Mouse (Mus musculus) layer of hippocampus, adult 9-10 months (tissue): Measurements from ENCODE around the gene Vwa7.
"Not testable (repeated sequence)": the region's sequence is repeated elsewhere in the genome, so short reads cannot be mapped to it uniquely, and the experiment has no call there.

Experiments used
- DNase-seq: peaks from one replicate; pipeline ENCODE4 v3.0.0; 2022; ENCODE audit warnings: low spot score

The Vwa7 gene

GRCm38 (mm10) chr17:35021842-35022477 lies 5.6 kb downstream of the Vwa7 start:
- DNase-seq, result no peak

DNA sequence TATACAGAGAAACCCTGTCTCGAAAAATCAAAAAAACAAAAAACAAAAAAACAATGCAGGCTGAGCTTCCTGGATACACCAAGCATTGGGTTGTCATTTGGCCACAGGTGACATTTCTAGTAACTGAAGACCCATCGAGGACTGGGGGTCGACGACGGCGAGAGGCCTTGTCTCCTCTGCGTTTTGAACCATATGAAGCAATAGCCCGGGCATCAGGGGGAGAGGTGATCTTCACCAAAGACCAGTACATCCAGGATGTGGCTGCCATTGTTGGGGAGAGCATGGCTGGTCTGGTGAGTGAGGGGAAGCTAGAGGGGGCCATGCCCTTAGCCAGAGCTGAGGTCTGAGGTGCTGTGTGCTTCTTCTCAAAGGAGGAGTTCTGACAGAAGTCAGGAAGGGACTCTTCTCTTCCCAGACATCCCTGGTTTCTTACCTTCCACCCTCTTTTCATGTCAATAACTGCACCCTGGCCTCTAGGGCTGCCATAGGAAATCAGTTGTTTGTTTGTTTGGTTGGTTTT lies 6.2 kb downstream of the Vwa7 start:
- no peak for DNase-seq

DNA sequence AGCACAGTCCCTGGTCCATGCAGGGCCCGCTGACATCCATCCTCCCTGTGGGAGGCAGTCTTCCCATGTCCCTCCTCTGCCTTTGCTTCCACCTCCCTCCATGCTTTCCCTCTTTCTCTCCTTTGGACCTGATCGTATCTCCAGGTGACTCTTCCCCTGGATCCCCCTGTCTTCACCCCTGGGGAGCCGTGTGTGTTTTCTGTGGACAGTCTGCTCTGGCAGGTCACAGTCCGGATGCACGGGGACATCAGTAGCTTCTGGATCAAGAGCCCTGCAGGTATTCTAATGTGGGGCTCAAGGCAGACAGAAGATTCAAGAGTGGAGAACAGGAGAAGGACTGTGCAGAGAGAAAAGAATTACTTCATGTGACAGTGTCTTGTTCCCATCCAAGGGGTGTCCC lies 6.8 kb downstream of the Vwa7 start:
- no peak for DNase-seq

DNA sequence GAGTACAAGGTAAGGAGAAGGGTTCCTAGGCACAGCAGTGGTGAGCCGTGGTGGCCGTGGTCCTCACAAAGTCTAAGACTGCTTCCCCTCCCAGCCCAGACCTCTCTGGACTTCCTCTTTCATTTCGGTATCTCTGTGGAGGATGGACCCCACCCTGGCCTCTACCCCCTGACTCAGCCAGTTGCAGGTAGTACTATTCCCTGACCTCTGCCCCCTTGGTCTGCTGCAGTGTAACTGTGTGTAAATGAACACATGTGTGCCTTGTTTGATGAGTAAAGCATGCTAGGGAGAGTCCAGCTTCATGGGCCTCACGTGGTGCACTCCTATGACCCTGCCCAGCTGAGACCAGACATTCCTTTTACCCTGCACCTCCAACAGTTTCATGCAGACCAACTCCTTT lies 7.4 kb downstream of the Vwa7 start:
- no peak for DNase-seq

- DNase-seq, result no peak
Measured at GRCm38 (mm10) chr17:35024261-35024660, 7.9 kb downstream of the Vwa7 start.

GRCm38 (mm10) chr17:35024691-35025488 lies 8.5 kb downstream of the Vwa7 start:
- no peak for DNase-seq

DNA sequence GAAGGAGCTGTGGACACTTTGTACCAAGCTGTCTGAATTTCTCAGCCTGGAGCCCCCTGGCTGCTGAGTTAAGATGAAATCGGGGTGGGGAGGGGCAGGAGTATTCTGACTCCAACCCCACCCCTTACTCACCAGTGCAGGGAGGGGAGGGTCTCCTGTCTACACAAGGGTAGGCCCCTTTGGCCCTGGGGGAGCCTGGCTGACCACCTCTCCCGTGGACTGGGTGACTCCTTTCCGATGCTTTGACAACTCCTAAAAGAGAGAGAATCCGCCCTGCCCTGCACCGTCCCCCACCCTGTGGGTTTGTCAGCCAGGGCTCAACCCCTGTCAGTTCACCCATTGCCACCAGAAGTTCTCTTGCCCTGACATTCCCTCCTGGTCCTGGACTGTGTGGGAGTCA lies 9.8 kb downstream of the Vwa7 start:
- DNase-seq, result no peak

DNA sequence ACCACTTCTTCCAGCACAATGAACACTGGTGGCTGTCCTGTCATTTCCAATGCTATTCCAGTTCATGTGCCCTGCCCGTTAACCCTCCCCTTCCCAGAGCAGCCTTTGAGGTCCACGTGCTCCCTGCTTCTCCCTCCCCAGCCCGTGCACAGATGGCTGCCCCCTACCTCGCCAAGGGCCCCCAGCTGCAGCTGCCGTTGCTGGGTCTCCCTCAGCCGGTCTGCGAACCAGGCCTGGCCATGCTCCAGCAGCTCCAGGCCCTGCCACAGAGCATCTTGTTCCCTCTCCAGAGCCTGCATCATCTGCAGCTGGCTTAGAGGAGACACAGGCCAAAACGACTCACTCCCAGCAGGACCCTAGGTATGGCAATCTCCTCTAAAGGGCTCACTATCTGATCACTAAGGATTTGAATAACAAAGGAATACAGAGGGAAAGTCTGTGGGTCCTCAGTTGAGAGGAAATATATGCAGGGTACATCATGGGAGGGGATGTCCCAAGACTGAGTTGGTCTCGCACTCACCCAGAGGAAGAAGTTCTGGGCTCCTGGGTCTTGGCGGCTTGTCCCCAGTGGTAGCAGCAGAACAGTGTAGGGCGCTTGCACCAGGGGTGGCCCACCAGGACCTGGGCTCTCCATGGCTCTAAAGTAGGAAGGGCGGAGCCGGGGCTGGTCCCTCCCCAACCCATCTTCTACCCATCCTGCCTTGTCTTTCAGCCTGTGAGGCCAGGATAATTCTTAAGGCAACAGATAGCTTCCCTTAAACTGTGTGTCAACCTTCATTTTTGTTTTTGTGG lies 11.1 kb downstream of the Vwa7 start, which contains the start of gene Sapcd1:
Gene Sapcd1 (minus strand): TSS at position 740 of the 792 bp plus-strand sequence.
- DNase-seq, result no peak

DNA sequence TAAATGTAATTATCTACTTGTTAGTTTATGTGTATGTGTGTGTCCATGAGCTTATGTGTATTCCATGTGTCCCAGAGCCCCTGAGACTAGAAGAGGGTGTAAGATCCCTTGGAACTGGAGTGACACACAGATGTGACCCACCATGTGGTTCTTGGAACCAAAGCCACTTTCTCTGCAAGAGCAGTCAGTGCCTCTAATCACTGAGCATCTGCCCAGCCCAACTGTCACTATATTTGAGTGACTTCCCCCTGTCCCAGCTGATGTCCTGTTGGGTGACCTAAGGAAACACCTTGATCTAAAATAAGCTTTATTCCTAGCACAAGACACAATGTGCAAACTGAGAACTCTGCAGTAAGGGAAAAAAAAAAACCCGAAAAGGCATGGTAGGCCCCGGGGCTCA lies 11.9 kb downstream of the Vwa7 start:
- DNase-seq, result no peak

GRCm38 (mm10) chr17:35029691-35030532 lies 13.5 kb downstream of the Vwa7 start:
- no peak for DNase-seq

GRCm38 (mm10) chr17:35031272-35031671 lies 14.9 kb downstream of the Vwa7 start:
- no peak for DNase-seq

- DNase-seq, result no peak
Measured at GRCm38 (mm10) chr17:35031880-35032279, 15.5 kb downstream of the Vwa7 start.

GRCm38 (mm10) chr17:35032323-35032870 lies 16.0 kb downstream of the Vwa7 start:
- DNase-seq, result no peak

DNA sequence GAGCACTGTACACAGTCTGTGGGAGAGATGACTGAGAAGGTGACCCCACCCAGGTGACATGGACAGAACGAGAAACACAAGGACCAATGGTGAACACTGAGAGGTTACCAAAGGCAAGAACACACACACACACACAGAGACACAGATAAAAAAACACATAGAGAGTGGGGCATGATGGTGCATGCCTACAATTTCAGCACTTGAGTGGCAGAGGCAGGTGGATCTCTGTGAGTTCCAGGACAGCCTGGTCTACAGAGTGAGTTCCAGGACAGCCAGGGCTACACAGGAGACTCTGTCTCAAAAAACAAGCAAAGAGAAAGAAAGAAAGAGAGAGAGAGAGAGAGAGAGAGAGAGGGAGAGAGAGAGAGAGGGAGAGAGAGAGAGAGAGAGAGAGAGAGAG lies 17.3 kb downstream of the Vwa7 start:
- not testable (repeated sequence) for DNase-seq

DNA sequence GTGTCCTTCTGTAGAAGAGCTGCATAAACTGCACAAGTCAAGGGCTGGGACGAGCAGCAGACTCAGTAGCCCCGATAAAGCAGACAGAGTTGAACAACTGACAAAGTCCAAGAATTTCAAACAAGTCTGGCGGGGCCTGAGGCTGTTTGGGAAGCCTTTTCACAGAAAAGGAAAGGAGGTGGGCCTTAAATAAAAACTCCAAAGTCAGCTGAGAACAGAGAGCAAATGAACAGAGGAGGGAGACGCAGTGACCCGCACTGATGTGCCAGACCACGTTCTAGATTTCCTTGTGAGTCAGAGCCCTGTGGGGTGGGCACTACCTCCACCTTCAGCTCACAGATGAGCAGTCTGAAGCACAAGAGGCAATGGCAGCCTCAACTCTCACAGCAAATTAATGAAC lies 18.5 kb downstream of the Vwa7 start:
- no peak for DNase-seq

GRCm38 (mm10) chr17:35039121-35039873 lies 22.9 kb downstream of the Vwa7 start:
- DNase-seq, result no peak

GRCm38 (mm10) chr17:35043794-35044193 lies 27.4 kb downstream of the Vwa7 start:
- no peak for DNase-seq

DNA sequence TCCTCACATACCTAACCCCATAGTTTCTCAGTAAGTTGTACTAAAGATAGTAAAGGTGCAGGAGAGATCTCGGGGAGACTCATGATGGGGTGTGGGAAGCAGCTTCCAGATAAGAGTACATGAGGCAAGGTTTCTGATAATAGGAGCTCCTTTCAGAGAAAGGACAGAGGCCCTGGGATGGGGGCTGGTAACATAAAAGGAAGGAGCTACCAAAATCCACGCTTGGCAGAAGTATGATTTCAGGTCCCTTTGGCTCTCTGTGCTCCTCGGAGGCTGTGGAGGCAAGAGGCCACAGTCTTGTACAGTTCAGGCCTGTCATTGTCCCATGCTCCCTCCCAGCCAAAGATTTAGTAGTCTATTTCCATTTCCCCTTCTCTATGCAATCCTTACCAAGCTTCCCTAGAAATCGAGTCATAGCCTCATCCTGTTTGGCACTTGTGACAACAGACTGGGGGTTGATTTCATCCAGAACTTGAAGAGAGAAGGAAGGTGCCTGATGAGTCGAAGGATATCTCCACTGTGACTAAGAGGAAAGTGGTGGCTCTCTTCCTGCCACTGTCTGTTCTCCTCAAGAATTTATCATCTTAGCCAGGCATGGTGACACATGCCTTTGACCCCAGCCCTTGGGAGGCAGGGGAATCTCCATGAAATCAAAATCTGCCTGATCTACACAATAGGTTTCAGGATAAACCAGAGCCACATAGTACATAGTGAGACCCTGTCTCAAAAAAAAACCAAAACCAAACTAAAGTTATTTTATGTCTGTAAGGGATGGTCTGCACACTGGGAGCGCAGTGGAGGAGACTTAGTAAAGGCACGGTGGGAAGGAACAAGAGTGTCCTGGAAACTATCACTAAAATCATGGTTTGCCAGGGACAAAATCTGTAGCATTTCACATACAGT lies 28.8 kb downstream of the Vwa7 start:
- no peak for DNase-seq
